Mouse (Mus musculus): Measurements from ENCODE around the gene Jazf1. TPM values are rescaled to one million over a fixed set of nuclear protein-coding genes. Genes with fewer than 3 reads are reported as not detected.

Gene Jazf1
- total and polyA plus RNA-seq, 2 experiments from 2014 or later = 35.2 to 56.1 TPM

GRCm38 (mm10) chr6:52932603-52933178, 135.7 kb downstream of the Jazf1 start:
- no peaks in the 10 kb centered on the region for H3K27me3 ChIP-seq (ENCODE audit: insufficient read depth, low read length)
- no peaks in the 10 kb centered on the region for H3K9me3 ChIP-seq (ENCODE audit: low read length)
- H3K4me1 ChIP-seq (ENCODE audit: insufficient read depth, low read length) = no peaks in the 10 kb centered on the region
- no peak for DNase-seq (ENCODE audit: low spot score)
- no peak for TF ChIP-seq CTCF (IDR thresholded peaks at IDR 0.05; ENCODE audit: low read depth)
- no peak overlapping the region for H3K4me3 ChIP-seq (ENCODE audit: low read length)
- H3K9ac ChIP-seq (replicated peaks; ENCODE audit: low read length) = no peak overlapping the region
- H3K36me3 ChIP-seq (ENCODE audit: insufficient read depth, low read length) = no peaks in the 10 kb centered on the region
- peak; percentile 58; the same call in 1 of the 2 replicates for ATAC-seq
- H3K27ac ChIP-seq = no peak overlapping the region
- 56% methylated on average over 7 of the region's 7 CpGs for WGBS
- no peak overlapping the region for H3K4me2 ChIP-seq (ENCODE audit: low read depth, low read length)

DNA sequence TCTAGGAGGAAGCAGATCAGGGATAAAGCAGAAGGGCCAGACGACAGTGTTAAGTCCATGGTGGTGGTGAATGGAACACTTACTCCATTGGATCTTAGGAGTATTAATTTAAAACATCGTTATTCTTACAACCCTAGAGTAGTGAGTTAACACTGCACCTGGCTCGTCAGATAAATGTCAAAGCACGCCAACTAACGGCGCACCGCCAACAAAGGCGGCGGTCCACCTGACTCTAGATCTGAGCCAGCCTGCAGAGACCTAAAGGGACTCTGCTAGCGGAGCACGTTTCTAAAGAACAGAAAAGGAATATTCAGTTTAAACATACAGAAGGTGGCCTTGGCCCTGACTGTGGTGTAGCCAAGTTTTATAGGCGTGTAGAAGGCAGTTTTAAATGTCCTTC, 139.1 kb downstream of the Jazf1 start:
- no peaks in the 10 kb centered on the region for H3K4me1 ChIP-seq (ENCODE audit: insufficient read depth, low read length)
- 84% methylated on average over 12 of the region's 12 CpGs for WGBS
- no peaks in the 10 kb centered on the region for H3K36me3 ChIP-seq (ENCODE audit: insufficient read depth, low read length)
- H3K4me3 ChIP-seq (ENCODE audit: low read length) = no peak overlapping the region
- TF ChIP-seq CTCF (IDR thresholded peaks at IDR 0.05; ENCODE audit: low read depth) = no peak
- H3K4me2 ChIP-seq (ENCODE audit: low read depth, low read length) = no peak overlapping the region
- H3K9ac ChIP-seq (replicated peaks; ENCODE audit: low read length) = no peak overlapping the region
- ATAC-seq (no peak), DNase-seq (ENCODE audit: low spot score) (no peak)
- no peaks in the 10 kb centered on the region for H3K27me3 ChIP-seq (ENCODE audit: insufficient read depth, low read length)
- H3K9me3 ChIP-seq (ENCODE audit: low read length) = no peaks in the 10 kb centered on the region
- H3K27ac ChIP-seq = no peak overlapping the region

DNA sequence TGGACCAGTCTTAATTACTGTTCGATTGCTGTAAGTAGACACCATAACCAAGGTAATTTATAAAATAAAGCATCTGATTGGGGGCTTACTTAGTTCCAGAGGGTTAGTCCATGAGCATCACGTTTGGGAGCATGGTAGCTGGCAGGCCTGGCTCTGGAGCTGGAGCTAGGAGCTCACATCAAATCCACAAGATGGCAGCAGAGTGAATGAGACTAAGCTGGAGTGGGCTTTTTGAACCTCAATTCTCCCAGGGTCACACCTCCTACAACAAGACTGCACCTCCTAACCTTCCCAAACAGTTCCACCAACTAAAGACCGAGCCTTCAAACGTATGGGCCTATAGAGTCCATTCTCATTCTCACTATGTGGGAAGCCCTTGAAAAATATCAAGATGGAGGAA, 141.5 kb downstream of the Jazf1 start:
- no peak overlapping the region for H3K27ac ChIP-seq
- H3K36me3 ChIP-seq (ENCODE audit: insufficient read depth, low read length) = no peaks in the 10 kb centered on the region
- DNase-seq (ENCODE audit: low spot score) (peak; percentile 60), ATAC-seq (no peak)
- no peaks in the 10 kb centered on the region for H3K27me3 ChIP-seq (ENCODE audit: insufficient read depth, low read length)
- no peak overlapping the region for H3K9ac ChIP-seq (replicated peaks; ENCODE audit: low read length)
- H3K4me2 ChIP-seq (ENCODE audit: low read depth, low read length) = no peak overlapping the region
- TF ChIP-seq CTCF (IDR thresholded peaks at IDR 0.05; ENCODE audit: low read depth) = peak; percentile 61
- 74% methylated on average over 4 of the region's 4 CpGs for WGBS
- H3K4me3 ChIP-seq (ENCODE audit: low read length) = no peak overlapping the region
- no peaks in the 10 kb centered on the region for H3K4me1 ChIP-seq (ENCODE audit: insufficient read depth, low read length)
- no peaks in the 10 kb centered on the region for H3K9me3 ChIP-seq (ENCODE audit: low read length)

GRCm38 (mm10) chr6:52925458-52926042, 142.9 kb downstream of the Jazf1 start:
- DNase-seq (ENCODE audit: low spot score) (no peak), ATAC-seq (no peak)
- H3K27ac ChIP-seq = no peak overlapping the region
- H3K4me3 ChIP-seq (ENCODE audit: low read length) = no peak overlapping the region
- whole genome bisulfite sequencing = 77% methylated on average over 9 of the region's 9 CpGs
- no peak overlapping the region for H3K4me2 ChIP-seq (ENCODE audit: low read depth, low read length)
- no peak for TF ChIP-seq CTCF (IDR thresholded peaks at IDR 0.05; ENCODE audit: low read depth)
- H3K27me3 ChIP-seq (ENCODE audit: insufficient read depth, low read length) = no peaks in the 10 kb centered on the region
- H3K36me3 ChIP-seq (ENCODE audit: insufficient read depth, low read length) = no peaks in the 10 kb centered on the region
- no peaks in the 10 kb centered on the region for H3K4me1 ChIP-seq (ENCODE audit: insufficient read depth, low read length)
- no peaks in the 10 kb centered on the region for H3K9me3 ChIP-seq (ENCODE audit: low read length)
- no peak overlapping the region for H3K9ac ChIP-seq (replicated peaks; ENCODE audit: low read length)

DNA sequence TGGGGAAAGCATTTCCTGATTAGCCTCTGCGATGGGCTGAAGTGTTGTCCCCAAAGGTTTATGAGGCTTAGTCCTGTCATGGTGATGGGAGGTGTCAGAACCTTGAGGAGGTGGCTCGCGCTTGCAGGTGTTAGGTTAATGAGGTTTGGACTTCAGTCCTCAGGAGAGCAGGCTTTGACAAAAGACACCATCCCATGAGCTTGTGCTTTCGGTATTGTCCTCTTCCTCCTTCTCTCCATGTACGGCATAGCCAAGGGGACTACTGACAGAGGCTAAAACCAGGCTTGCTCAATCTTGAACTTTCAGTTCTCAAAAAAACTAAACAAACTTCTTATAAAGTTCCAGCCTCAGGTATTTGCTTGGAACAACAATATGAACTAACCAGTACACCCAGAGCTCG, 147.2 kb downstream of the Jazf1 start:
- H3K27ac ChIP-seq = no peak overlapping the region
- no peak for TF ChIP-seq CTCF (IDR thresholded peaks at IDR 0.05; ENCODE audit: low read depth)
- ATAC-seq = no peak
- WGBS = 90% methylated on average over 6 of the region's 6 CpGs
- H3K4me2 ChIP-seq (ENCODE audit: low read depth, low read length) = no peak overlapping the region
- H3K9ac ChIP-seq (replicated peaks; ENCODE audit: low read length) = no peak overlapping the region
- H3K9me3 ChIP-seq (ENCODE audit: low read length) = no peaks in the 10 kb centered on the region
- H3K4me1 ChIP-seq (ENCODE audit: insufficient read depth, low read length) = no peaks in the 10 kb centered on the region
- no peaks in the 10 kb centered on the region for H3K36me3 ChIP-seq (ENCODE audit: insufficient read depth, low read length)
- H3K27me3 ChIP-seq (ENCODE audit: insufficient read depth, low read length) = no peaks in the 10 kb centered on the region
- no peak overlapping the region for H3K4me3 ChIP-seq (ENCODE audit: low read length)
- no peak for DNase-seq (ENCODE audit: low spot score)

GRCm38 (mm10) chr6:52920719-52921118, 147.7 kb downstream of the Jazf1 start:
- Histone ChIP-seq H3K27me3 (ENCODE audit: insufficient read depth, low read length) (no peaks in the 10 kb centered on the region), H3K4me3 (ENCODE audit: low read length) (no peak overlapping the region), H3K9me3 (ENCODE audit: low read length) (no peaks in the 10 kb centered on the region), H3K4me1 (ENCODE audit: insufficient read depth, low read length) (no peaks in the 10 kb centered on the region), H3K9ac (replicated peaks; ENCODE audit: low read length) (no peak overlapping the region), H3K4me2 (ENCODE audit: low read depth, low read length) (no peak overlapping the region), H3K36me3 (ENCODE audit: insufficient read depth, low read length) (no peaks in the 10 kb centered on the region), H3K27ac (no peak overlapping the region)
- no peak for TF ChIP-seq CTCF (IDR thresholded peaks at IDR 0.05; ENCODE audit: low read depth)
- WGBS = 86% methylated on average over 6 of the region's 6 CpGs
- no peak for ATAC-seq
- no peak for DNase-seq (ENCODE audit: low spot score)

- ATAC-seq = no peak
These were observed 149.0 kb downstream of the Jazf1 start for GRCm38 (mm10) chr6:52919442-52919841.

More at GRCm38 (mm10) chr6:52919442-52919841, 149.0 kb downstream of the Jazf1 start:
- no peak overlapping the region for H3K4me3 ChIP-seq (ENCODE audit: low read length)
- DNase-seq (ENCODE audit: low spot score) = no peak
- 56% methylated on average over 7 of the region's 7 CpGs for WGBS
- H3K27ac ChIP-seq = no peak overlapping the region
- no peak for TF ChIP-seq CTCF (IDR thresholded peaks at IDR 0.05; ENCODE audit: low read depth)
- H3K27me3 ChIP-seq (ENCODE audit: insufficient read depth, low read length) = no peaks in the 10 kb centered on the region
- no peak overlapping the region for H3K4me2 ChIP-seq (ENCODE audit: low read depth, low read length)
- H3K9ac ChIP-seq (replicated peaks; ENCODE audit: low read length) = no peak overlapping the region
- no peaks in the 10 kb centered on the region for H3K36me3 ChIP-seq (ENCODE audit: insufficient read depth, low read length)
- H3K9me3 ChIP-seq (ENCODE audit: low read length) = no peaks in the 10 kb centered on the region
- no peaks in the 10 kb centered on the region for H3K4me1 ChIP-seq (ENCODE audit: insufficient read depth, low read length)
